Mouse (Mus musculus) lung, adult 2 months (tissue): Measurements from ENCODE around the gene Otogl.

Source experiments
- CTCF ChIP-seq: fragments of 200-500 bp; IDR thresholded peaks from 2 replicates; pipeline ENCODE4 v1.5.1; 2011; ENCODE audit warnings: mild to moderate bottlenecking, low read length, control low read depth; ENCODE audit not compliant: insufficient read depth
- POLR2A ChIP-seq: fragments of 200-500 bp; IDR thresholded peaks from 2 replicates; pipeline ENCODE4 v1.6.1; 2011; ENCODE audit warnings: low read depth, mild to moderate bottlenecking, control low read depth, low read length, borderline replicate concordance; ENCODE audit errors: extremely low read depth

DNA sequence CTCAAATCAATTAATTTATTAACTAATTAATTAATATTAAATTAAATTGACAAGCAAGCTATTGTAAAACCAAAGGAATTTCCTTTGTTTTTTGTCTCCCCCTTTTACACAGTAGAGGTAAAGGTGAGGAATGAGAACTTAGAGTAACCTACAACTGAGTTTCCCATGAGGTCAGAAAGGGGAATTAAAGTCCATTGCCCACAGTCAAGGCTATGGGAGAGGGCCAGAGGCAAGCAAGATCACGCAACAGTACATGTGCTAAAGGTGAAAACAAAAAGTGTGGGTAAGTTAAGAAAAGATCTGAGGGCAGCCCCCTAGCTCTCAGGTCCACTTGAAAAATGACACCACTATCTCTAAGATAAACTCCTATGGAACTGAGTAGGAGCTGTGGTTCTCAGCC is 9.2 kb upstream of the Otogl start:
- TF ChIP-seq CTCF (no peak), POLR2A (no peak)
